Mouse (Mus musculus) MEL (cell line): ENCODE data around the gene Sdccag8.

ENCODE experiments used
- CHD1 ChIP-seq: IDR thresholded peaks from 2 replicates; pipeline ENCODE4 v1.6.1; 2012; ENCODE audit warnings: low read depth, mild to moderate bottlenecking, inconsistent platforms, low read length, improper control_type of control experiment
- CHD2 ChIP-seq: IDR thresholded peaks from 2 replicates; pipeline ENCODE4 v1.6.1; 2011; ENCODE audit warnings: low read length, improper control_type of control experiment
- CTCF ChIP-seq, 3 experiments: IDR thresholded peaks in 2 of 3; conservative IDR thresholded peaks in 1 of 3; 2 replicates each; pipeline ENCODE4 v1.5.1; 2011 to 2012; ENCODE audit warnings: low read length in 3 of 3, low read depth in 2 of 3, mild to moderate bottlenecking in 2 of 3, improper control_type of control experiment in 1 of 3, inconsistent platforms in 1 of 3, mixed read lengths in 1 of 3, moderate library complexity in 1 of 3; ENCODE audit not compliant: control insufficient read depth in 1 of 3, insufficient read depth in 1 of 3, poor library complexity in 1 of 3, severe bottlenecking in 1 of 3
- E2F4 ChIP-seq: IDR thresholded peaks from 2 replicates; pipeline ENCODE4 v1.6.1; 2011; ENCODE audit warnings: low read depth, low read length, improper control_type of control experiment, borderline replicate concordance
- EP300 ChIP-seq, 2 experiments: IDR thresholded peaks; 2 replicates each; pipeline ENCODE4 v1.6.1; 2011; ENCODE audit warnings: improper control_type of control experiment in 2 of 2, low read length in 2 of 2, low read depth in 1 of 2, mild to moderate bottlenecking in 1 of 2
- MAX ChIP-seq: IDR thresholded peaks from 2 replicates; pipeline ENCODE4 v1.6.1; 2011; ENCODE audit warnings: low read length, improper control_type of control experiment
- MYC ChIP-seq: IDR thresholded peaks from 2 replicates; pipeline ENCODE4 v1.6.1; 2011; ENCODE audit warnings: low read depth, mild to moderate bottlenecking, low read length, improper control_type of control experiment, moderate library complexity
- POLR2A ChIP-seq, 2 experiments: IDR thresholded peaks; 2 replicates each; pipeline ENCODE4 v1.6.1; 2011 to 2012; ENCODE audit warnings: low read length in 2 of 2, mild to moderate bottlenecking in 2 of 2, control low read depth in 1 of 2, improper control_type of control experiment in 1 of 2, low read depth in 1 of 2, moderate library complexity in 1 of 2; ENCODE audit not compliant: control insufficient read depth in 1 of 2, insufficient read depth in 1 of 2, poor library complexity in 1 of 2
- POLR2AphosphoS2 ChIP-seq: IDR thresholded peaks from 2 replicates; pipeline ENCODE4 v1.6.1; 2011; ENCODE audit warnings: low read length, improper control_type of control experiment
- RCOR1 ChIP-seq: IDR thresholded peaks from 2 replicates; pipeline ENCODE4 v1.6.1; 2012; ENCODE audit warnings: low read depth, mild to moderate bottlenecking, inconsistent platforms, low read length, improper control_type of control experiment
- TAL1 ChIP-seq: IDR thresholded peaks from 2 replicates; pipeline ENCODE4 v1.6.1; 2012; ENCODE audit warnings: mild to moderate bottlenecking, inconsistent platforms, low read length, moderate library complexity, mixed read lengths
- UBTF ChIP-seq: IDR thresholded peaks from 2 replicates; pipeline ENCODE4 v1.6.1; 2012; ENCODE audit warnings: low read depth, mild to moderate bottlenecking, inconsistent platforms, low read length, improper control_type of control experiment, moderate library complexity, borderline replicate concordance; ENCODE audit not compliant: insufficient read depth
- ZMIZ1 ChIP-seq: IDR thresholded peaks from 2 replicates; pipeline ENCODE4 v1.6.1; 2012; ENCODE audit warnings: low read depth, mild to moderate bottlenecking, inconsistent platforms, low read length, improper control_type of control experiment, moderate library complexity

GRCm38 (mm10) chr1:176999011-176999410, 184.6 kb downstream of the Sdccag8 start:
- TF ChIP-seq CHD2 (no peak), CTCF (IDR thresholded peaks at IDR 0.05 in 2 of 3, conservative IDR thresholded peaks at IDR 0.05 in 1 of 3; ENCODE audit: control insufficient read depth in 1 of 3, insufficient read depth in 1 of 3, low read depth in 2 of 3, low read length in 3 of 3, poor library complexity in 1 of 3, severe bottlenecking in 1 of 3) (peak in 2 of 3 experiments; percentile 3 to 9; a peak in 1 of 6 replicates), MAX (no peak), POLR2A (IDR thresholded peaks at IDR 0.05; ENCODE audit: control insufficient read depth in 1 of 2, insufficient read depth in 1 of 2, low read depth in 1 of 2, low read length in 2 of 2, poor library complexity in 1 of 2) (no peak), TAL1 (no peak), EP300 (IDR thresholded peaks at IDR 0.05; ENCODE audit: low read depth in 1 of 2, low read length in 2 of 2) (no peak), MYC (no peak), ZMIZ1 (no peak), RCOR1 (no peak), E2F4 (no peak), POLR2AphosphoS2 (no peak), CHD1 (no peak), UBTF (no peak)
